Mouse (Mus musculus) urinary bladder, postnatal 4 days (tissue): ENCODE data around the gene Cyp4f37.

Experiments used
- DNase-seq, 2 experiments: peaks; one replicate each; pipeline ENCODE4 v3.0.0; 2021 to 2022; ENCODE audit warnings: low spot score in 2 of 2

The Cyp4f37 gene

DNA sequence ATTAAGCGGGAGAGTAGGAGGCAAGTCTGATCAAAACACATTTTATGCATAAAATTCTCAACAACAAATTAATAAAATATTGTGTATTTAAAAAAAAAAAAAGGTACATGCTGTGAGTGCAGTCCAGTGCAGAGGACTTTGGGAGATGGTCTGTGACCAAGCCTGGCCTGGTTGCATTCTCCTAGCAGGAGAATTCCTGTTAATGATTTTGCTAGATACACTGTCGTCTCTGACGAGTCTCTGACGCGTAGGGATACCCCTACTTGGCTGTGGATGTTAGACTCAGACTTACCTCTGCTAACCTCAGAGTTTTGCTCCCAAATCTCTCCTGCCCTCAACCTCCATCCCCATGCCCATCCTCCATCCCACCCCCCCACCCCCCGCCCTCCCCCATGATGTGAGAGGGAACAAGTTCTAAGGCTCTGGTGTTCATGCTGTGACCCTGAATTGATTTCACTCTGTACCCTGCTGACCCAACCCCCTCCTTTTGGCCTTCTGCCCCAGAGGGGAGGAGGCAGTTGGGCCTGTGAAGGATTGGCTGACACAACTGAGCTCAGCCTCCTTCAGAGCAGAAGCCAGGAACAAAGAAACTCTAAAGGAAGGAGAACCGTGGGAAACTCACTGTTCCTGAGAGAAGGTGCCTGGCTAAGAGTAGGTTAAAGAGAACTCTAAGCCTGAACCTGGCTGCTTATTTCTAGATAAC lies 64.1 kb downstream of the Cyp4f37 start, which contains the start of gene Cyp4f15:
Cyp4f15 (plus strand) TSS at position 580 of the 703 bp plus-strand sequence.
- no peak for DNase-seq
